Mouse (Mus musculus): ENCODE measurements around the gene Kcnn1. TPM values are rescaled to one million over a fixed set of nuclear protein-coding genes. Genes with fewer than 3 reads are reported as not detected.

Kcnn1 gene
- polyA plus RNA-seq, 1 experiment from 2014 or later = 1.6 TPM

GRCm38 (mm10) chr8:70796403-70797080 is 66.5 kb downstream of the Kcnn1 start:
- Histone ChIP-seq H3K9me3 (ENCODE audit: control insufficient read depth, low read depth, low read length) (no peaks in the 10 kb centered on the region), H3K4me2 (replicated peaks; ENCODE audit: low read depth, low read length) (peak overlapping the region; percentile 94), H3K36me3 (ENCODE audit: control insufficient read depth, insufficient read depth, low read length) (no peaks in the 10 kb centered on the region), H3K4me3 (ENCODE audit: low read depth, low read length) (peak overlapping the region; percentile 46), H3K27me3 (ENCODE audit: control insufficient read depth, insufficient read depth, low read length) (peaks cover 19% of the 10 kb centered on the region), H3K27ac (ENCODE audit: low read length) (peak overlapping the region; percentile 23; the same call in 1 of the 2 replicates), H3K9ac (replicated peaks; ENCODE audit: low read depth, low read length) (peak overlapping the region; percentile 41; the same call in 1 of the 2 replicates), H3K4me1 (ENCODE audit: control insufficient read depth, insufficient read depth, low read length) (peaks cover 15% of the 10 kb centered on the region)
- 2% methylated on average over 53 of the region's 54 CpGs for WGBS
- ATAC-seq (ENCODE audit: insufficient number of reproducible peaks, insufficient read depth, low FRiP score, low read depth) = no peak; the same call in 1 of the 2 replicates

- Histone ChIP-seq H3K9ac (replicated peaks; ENCODE audit: low read depth, low read length) (no peak overlapping the region), H3K27ac (ENCODE audit: low read length) (no peak overlapping the region), H3K9me3 (ENCODE audit: control insufficient read depth, low read depth, low read length) (no peaks in the 10 kb centered on the region), H3K36me3 (ENCODE audit: control insufficient read depth, insufficient read depth, low read length) (no peaks in the 10 kb centered on the region), H3K4me3 (ENCODE audit: low read depth, low read length) (no peak overlapping the region), H3K27me3 (ENCODE audit: control insufficient read depth, insufficient read depth, low read length) (peaks cover 19% of the 10 kb centered on the region), H3K4me2 (replicated peaks; ENCODE audit: low read depth, low read length) (no peak overlapping the region), H3K4me1 (ENCODE audit: control insufficient read depth, insufficient read depth, low read length) (peaks cover 27% of the 10 kb centered on the region)
- no peak for ATAC-seq (ENCODE audit: insufficient number of reproducible peaks, insufficient read depth, low FRiP score, low read depth)
- WGBS = 85% methylated on average over 2 of the region's 2 CpGs
Observed at GRCm38 (mm10) chr8:70795370-70795769, 67.7 kb downstream of the Kcnn1 start.

GRCm38 (mm10) chr8:70794215-70794614 is 68.8 kb downstream of the Kcnn1 start:
- no peak overlapping the region for H3K9ac ChIP-seq (replicated peaks; ENCODE audit: low read depth, low read length)
- no peak for ATAC-seq (ENCODE audit: insufficient number of reproducible peaks, insufficient read depth, low FRiP score, low read depth)
- peaks cover 28% of the 10 kb centered on the region for H3K4me1 ChIP-seq (ENCODE audit: control insufficient read depth, insufficient read depth, low read length)
- H3K4me2 ChIP-seq (replicated peaks; ENCODE audit: low read depth, low read length) = no peak overlapping the region
- H3K27me3 ChIP-seq (ENCODE audit: control insufficient read depth, insufficient read depth, low read length) = peaks cover 10% of the 10 kb centered on the region; the same call in 1 of the 2 replicates
- 88% methylated on average over 2 of the region's 2 CpGs for WGBS
- H3K4me3 ChIP-seq (ENCODE audit: low read depth, low read length) = no peak overlapping the region
- H3K27ac ChIP-seq (ENCODE audit: low read length) = no peak overlapping the region
- no peaks in the 10 kb centered on the region for H3K9me3 ChIP-seq (ENCODE audit: control insufficient read depth, low read depth, low read length)
- H3K36me3 ChIP-seq (ENCODE audit: control insufficient read depth, insufficient read depth, low read length) = no peaks in the 10 kb centered on the region

GRCm38 (mm10) chr8:70792700-70793099 is 70.4 kb downstream of the Kcnn1 start:
- peak; percentile 48 for ATAC-seq (ENCODE audit: insufficient number of reproducible peaks, insufficient read depth, low FRiP score, low read depth)
- H3K27me3 ChIP-seq (ENCODE audit: control insufficient read depth, insufficient read depth, low read length) = no peaks in the 10 kb centered on the region
- peak overlapping the region; percentile 75 for H3K4me3 ChIP-seq (ENCODE audit: low read depth, low read length)
- peak overlapping the region; percentile 80; the same call in 1 of the 2 replicates for H3K9ac ChIP-seq (replicated peaks; ENCODE audit: low read depth, low read length)
- WGBS = under 1% methylated on average over 20 of the region's 20 CpGs
- H3K9me3 ChIP-seq (ENCODE audit: control insufficient read depth, low read depth, low read length) = no peaks in the 10 kb centered on the region
- peaks cover 7% of the 10 kb centered on the region; the same call in 1 of the 2 replicates for H3K36me3 ChIP-seq (ENCODE audit: control insufficient read depth, insufficient read depth, low read length)
- peak overlapping the region; percentile 82 for H3K4me2 ChIP-seq (replicated peaks; ENCODE audit: low read depth, low read length)
- peak overlapping the region; percentile 45; the same call in 1 of the 2 replicates for H3K27ac ChIP-seq (ENCODE audit: low read length)
- H3K4me1 ChIP-seq (ENCODE audit: control insufficient read depth, insufficient read depth, low read length) = peaks cover 26% of the 10 kb centered on the region

Small RNA genes within 50 kb of the gene (microRNA-seq; reads per million reads assigned to microRNA genes)
- not detected for gene Mir7067
- gene Mir7240 = 1.0 reads per million

Other genes starting within 250 kb of the Kcnn1 start
- 1.9 and 2.9 TPM in 2 replicates for gene Lrrc25, start 247.1 kb downstream of the Kcnn1 start, polyA plus RNA-seq (2014; fragmentation: Nextera tagmentation; extraction: Ambion mirVana)
- gene Gdf15, start 230.8 kb downstream of the Kcnn1 start, polyA plus RNA-seq (2014; fragmentation: Nextera tagmentation; extraction: Ambion mirVana) = 0.17 and 0.24 TPM in 2 replicates
- 67.7 and 70.8 TPM in 2 replicates for gene Pgpep1, start 202.9 kb downstream of the Kcnn1 start, polyA plus RNA-seq (2014; fragmentation: Nextera tagmentation; extraction: Ambion mirVana)
- gene Lsm4, start 190.0 kb downstream of the Kcnn1 start, polyA plus RNA-seq (2014; fragmentation: Nextera tagmentation; extraction: Ambion mirVana) = 234 and 244 TPM in 2 replicates
- gene Jund, start 164.3 kb downstream of the Kcnn1 start, polyA plus RNA-seq (2014; fragmentation: Nextera tagmentation; extraction: Ambion mirVana) = 78.9 and 105 TPM in 2 replicates
- 0.06 and 0.10 TPM in 2 replicates for gene Iqcn, start 159.8 kb downstream of the Kcnn1 start, polyA plus RNA-seq (2014; fragmentation: Nextera tagmentation; extraction: Ambion mirVana)
- 0.51 and 0.63 TPM in 2 replicates for gene Gm3336, start 144.7 kb downstream of the Kcnn1 start, polyA plus RNA-seq (2014; fragmentation: Nextera tagmentation; extraction: Ambion mirVana)
- 0.29 and 0.32 TPM in 2 replicates for gene Pde4c, start 139.5 kb downstream of the Kcnn1 start, polyA plus RNA-seq (2014; fragmentation: Nextera tagmentation; extraction: Ambion mirVana)
- 27.0 and 28.7 TPM in 2 replicates for gene Rab3a, start 108.6 kb downstream of the Kcnn1 start, polyA plus RNA-seq (2014; fragmentation: Nextera tagmentation; extraction: Ambion mirVana)
- 42.8 and 43.1 TPM in 2 replicates for gene Mpv17l2, start 102.3 kb downstream of the Kcnn1 start, polyA plus RNA-seq (2014; fragmentation: Nextera tagmentation; extraction: Ambion mirVana)
- gene Pik3r2, start 86.5 kb downstream of the Kcnn1 start, polyA plus RNA-seq (2014; fragmentation: Nextera tagmentation; extraction: Ambion mirVana) = 44.5 and 45.1 TPM in 2 replicates
- 10.7 and 13.2 TPM in 2 replicates for gene Mast3, start 58.2 kb downstream of the Kcnn1 start, polyA plus RNA-seq (2014; fragmentation: Nextera tagmentation; extraction: Ambion mirVana)
- 0.59 TPM in 1 of 2 replicates, not detected in the other for gene Il12rb1, start 54.8 kb downstream of the Kcnn1 start, polyA plus RNA-seq (2014; fragmentation: Nextera tagmentation; extraction: Ambion mirVana)
- gene Arrdc2, start 23.5 kb downstream of the Kcnn1 start, polyA plus RNA-seq (2014; fragmentation: Nextera tagmentation; extraction: Ambion mirVana) = 5.8 and 8.7 TPM in 2 replicates
- gene Ccdc124, start 10.7 kb upstream of the Kcnn1 start, polyA plus RNA-seq (2014; fragmentation: Nextera tagmentation; extraction: Ambion mirVana) = 92.1 and 102 TPM in 2 replicates
- 4.2 and 4.8 TPM in 2 replicates for gene Slc5a5, start 29.5 kb upstream of the Kcnn1 start, polyA plus RNA-seq (2014; fragmentation: Nextera tagmentation; extraction: Ambion mirVana)
- 5,566 and 6,204 TPM in 2 replicates for gene Rpl18a, start 34.2 kb upstream of the Kcnn1 start, polyA plus RNA-seq (2014; fragmentation: Nextera tagmentation; extraction: Ambion mirVana)
- gene Map1s, start 42.7 kb upstream of the Kcnn1 start, polyA plus RNA-seq (2014; fragmentation: Nextera tagmentation; extraction: Ambion mirVana) = 41.5 and 42.0 TPM in 2 replicates

Data from stomach, embryonic 14.5 days (tissue).